Mouse (Mus musculus) ES-Bruce4 (cell line): ENCODE data around the gene Map3k5.

Experiments used
- CTCF ChIP-seq: IDR thresholded peaks from one replicate; pipeline ENCODE4 v1.8.1; 2011; ENCODE audit warnings: low read depth, low read length
- POLR2A ChIP-seq: IDR thresholded peaks from one replicate; pipeline ENCODE4 v1.8.1; 2011; ENCODE audit warnings: low read length; ENCODE audit not compliant: insufficient read depth

DNA sequence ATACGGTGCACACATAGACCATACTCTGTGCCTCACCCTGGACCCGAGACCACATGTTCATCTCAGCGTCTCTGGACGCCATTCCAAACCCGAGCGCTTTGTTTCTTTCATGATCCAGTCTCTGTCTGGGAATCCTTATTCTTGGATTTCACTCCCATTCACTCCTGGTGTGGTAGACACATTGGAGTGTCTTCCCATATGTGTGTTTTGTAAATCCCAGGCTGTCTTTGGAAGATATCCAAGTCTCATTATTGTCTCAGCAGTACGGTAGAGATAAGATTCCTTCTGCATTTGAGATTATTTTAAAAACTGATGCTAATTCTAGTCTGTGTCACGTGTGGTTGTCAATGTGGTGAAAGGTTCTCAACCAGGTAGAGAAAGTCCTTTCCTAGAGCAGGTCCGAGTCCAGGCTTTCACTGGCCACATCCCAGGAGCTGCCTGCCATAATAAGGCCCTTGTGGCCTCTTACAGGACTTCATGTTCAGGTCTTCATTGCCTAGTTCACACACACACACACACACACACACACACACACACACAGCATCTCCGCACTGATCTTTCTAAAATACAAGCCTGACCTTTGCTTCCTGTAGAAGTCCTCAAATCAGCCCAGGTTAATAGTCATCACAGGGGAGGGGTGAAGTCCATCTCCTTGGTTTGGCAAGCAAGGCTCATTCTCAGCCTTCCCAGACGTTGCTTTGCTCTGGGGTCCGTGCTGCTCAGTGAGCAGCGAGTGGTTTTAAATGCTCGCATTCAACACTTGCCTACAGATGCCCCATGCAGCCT lies 122.8 kb downstream of the Map3k5 start:
- TF ChIP-seq CTCF = no peak
- TF ChIP-seq POLR2A = no peak
